Comparison of ENCODE assay signal across 8 mouse cellular contexts in genomic region chr11:53350291-53351223, GRCm38 (mm10). TPM values are rescaled to one million over a fixed set of nuclear protein-coding genes. Genes with fewer than 3 reads are reported as not detected.
A peak's percentile ranks its signal among the peaks of the same experiment; 100 is the strongest.
DNase-seq lines count a peak whose midpoint lies in the region; ATAC-seq lines count a peak whose summit lies in the region.

Aff4 (plus strand) TSS chr11:53350833.

- peak within 1 kb of the TSS; percentile 86 for H3K9ac ChIP-seq in heart, embryonic 14.5 days (ENCODE audit: low read length)
- H3K9ac ChIP-seq in liver, embryonic 13.5 days, result peak within 1 kb of the TSS; percentile 94
- H3K9ac ChIP-seq in stomach, embryonic 14.5 days (replicated peaks; ENCODE audit: low read depth, low read length), result peak within 1 kb of the TSS; percentile 96

- H3K4me1 ChIP-seq in forebrain, embryonic 10.5 days, result peaks cover 14% of the 10 kb centered on the region
- H3K4me1 ChIP-seq in heart, embryonic 14.5 days (ENCODE audit: control insufficient read depth in 2 of 2, insufficient read depth in 2 of 2, low read length in 2 of 2), result peaks cover 2 to 16% of the 10 kb centered on the region in 2 experiments
- peaks cover 41% of the 10 kb centered on the region for H3K4me1 ChIP-seq in liver, embryonic 13.5 days (replicated peaks)
- H3K4me1 ChIP-seq in stomach, embryonic 14.5 days (ENCODE audit: control insufficient read depth, insufficient read depth, low read length), result peaks cover 6% of the 10 kb centered on the region

- ATAC-seq in CD4-positive, CD25-positive, alpha-beta regulatory T cell, adult 4 months, result peak; percentile 76
- ATAC-seq in heart, embryonic 14.5 days (ENCODE audit: insufficient number of reproducible peaks, insufficient read depth, low FRiP score, low read depth), result peak; percentile 90
- ATAC-seq in liver, embryonic 13.5 days (ENCODE audit: low read depth), result peak; percentile 94
- peak; percentile 93 for ATAC-seq in stomach, embryonic 14.5 days (ENCODE audit: insufficient number of reproducible peaks, insufficient read depth, low FRiP score, low read depth)

- peak; percentile 75 for DNase-seq in c-Kit-negative CD71-positive TER-119-positive erythroid progenitor cells, embryonic 14.5 days (ENCODE audit: low read depth, low spot score)
- DNase-seq in forebrain, embryonic 10.5 days (ENCODE audit: extremely low spot score, low spot score), result peak; percentile 84
- DNase-seq in kidney, postnatal 14 days, result peak; percentile 94
- peak; percentile 85 for DNase-seq in liver, embryonic 13.5 days
- peak; percentile 82 to 88 for DNase-seq in natural killer cell, adult 2 months (ENCODE audit: low spot score in 2 of 2)

- H3K9me3 ChIP-seq in forebrain, embryonic 10.5 days, result no peaks in the 10 kb centered on the region
- no peaks in the 10 kb centered on the region for H3K9me3 ChIP-seq in heart, embryonic 14.5 days (ENCODE audit: control insufficient read depth, low read length)
- no peaks in the 10 kb centered on the region for H3K9me3 ChIP-seq in liver, embryonic 13.5 days (replicated peaks)
- H3K9me3 ChIP-seq in stomach, embryonic 14.5 days (ENCODE audit: control insufficient read depth, low read depth, low read length), result no peaks in the 10 kb centered on the region

- peaks cover 14% of the 10 kb centered on the region for H3K36me3 ChIP-seq in forebrain, embryonic 10.5 days (replicated peaks)
- H3K36me3 ChIP-seq in heart, embryonic 14.5 days (ENCODE audit: control insufficient read depth, insufficient read depth, low read length), result peaks cover 7% of the 10 kb centered on the region; the same call in 1 of the 2 replicates
- no peaks in the 10 kb centered on the region for H3K36me3 ChIP-seq in liver, embryonic 13.5 days
- no peaks in the 10 kb centered on the region; the same call in 1 of the 2 replicates for H3K36me3 ChIP-seq in stomach, embryonic 14.5 days (ENCODE audit: control insufficient read depth, insufficient read depth, low read length)

- peak within 1 kb of the TSS; percentile 93 for H3K4me3 ChIP-seq in forebrain, embryonic 10.5 days
- H3K4me3 ChIP-seq in heart, embryonic 14.5 days (ENCODE audit: control insufficient read depth in 1 of 2, insufficient read depth in 1 of 2, low read depth in 1 of 2, low read length in 2 of 2), result peak within 1 kb of the TSS; percentile 63 to 84
- peak within 1 kb of the TSS; percentile 89 for H3K4me3 ChIP-seq in liver, embryonic 13.5 days (replicated peaks)
- H3K4me3 ChIP-seq in stomach, embryonic 14.5 days (ENCODE audit: low read depth, low read length), result peak within 1 kb of the TSS; percentile 83

- no peaks in the 10 kb centered on the region for H3K27me3 ChIP-seq in forebrain, embryonic 10.5 days (ENCODE audit: poor library complexity, severe bottlenecking)
- H3K27me3 ChIP-seq in heart, embryonic 14.5 days (ENCODE audit: control insufficient read depth, insufficient read depth, low read length), result no peaks in the 10 kb centered on the region
- peaks cover 4% of the 10 kb centered on the region for H3K27me3 ChIP-seq in liver, embryonic 13.5 days
- H3K27me3 ChIP-seq in stomach, embryonic 14.5 days (ENCODE audit: control insufficient read depth, insufficient read depth, low read length), result no peaks in the 10 kb centered on the region

- under 1% methylated on average over 126 of the region's 127 CpGs for WGBS in forebrain, embryonic 10.5 days
- under 1% methylated on average over 122 of the region's 127 CpGs for WGBS in heart, embryonic 14.5 days
- under 1% methylated on average over 116 of the region's 127 CpGs for WGBS in liver, embryonic 13.5 days (ENCODE audit: insufficient replicate concordance)
- WGBS in stomach, embryonic 14.5 days, result under 1% methylated on average over 120 of the region's 127 CpGs

- peak within 1 kb of the TSS; percentile 98 for H3K27ac ChIP-seq in forebrain, embryonic 10.5 days
- H3K27ac ChIP-seq in heart, embryonic 14.5 days (replicated peaks in 1 of 2; ENCODE audit: control insufficient read depth in 1 of 2, insufficient read depth in 1 of 2, low read depth in 2 of 2, low read length in 2 of 2), result peak within 1 kb of the TSS; percentile 93 to 94
- H3K27ac ChIP-seq in liver, embryonic 13.5 days, result peak within 1 kb of the TSS; percentile 94
- peak within 1 kb of the TSS; percentile 98 for H3K27ac ChIP-seq in stomach, embryonic 14.5 days (ENCODE audit: low read length)

- peak within 1 kb of the TSS; percentile 94 for H3K4me2 ChIP-seq in heart, embryonic 14.5 days (ENCODE audit: low read length)
- peak within 1 kb of the TSS; percentile 92 for H3K4me2 ChIP-seq in liver, embryonic 13.5 days
- peak within 1 kb of the TSS; percentile 81 for H3K4me2 ChIP-seq in stomach, embryonic 14.5 days (replicated peaks; ENCODE audit: low read depth, low read length)

RNA-seq across cellular contexts. Expression of gene Aff4, which starts in this region (rescaled TPM):
- polyA plus RNA-seq in CD4-positive, CD25-positive, alpha-beta regulatory T cell, adult 4 months (2017; shearing (Covaris generic)), result 10 to 100 TPM; 17.4 to 18.3 TPM
- polyA plus RNA-seq in forebrain, embryonic 10.5 days (2016; fragmentation: Nextera tagmentation; extraction: Ambion mirVana), result 31.5 and 33.5 TPM in 2 replicates
- 56.2 and 72.9 TPM in 2 replicates for polyA plus RNA-seq in heart, embryonic 14.5 days (2014; fragmentation: Nextera tagmentation; extraction: Ambion mirVana)
- polyA plus RNA-seq in liver, embryonic 13.5 days (2015; fragmentation: Nextera tagmentation; extraction: Ambion mirVana), result 6.5 and 9.4 TPM in 2 replicates
- 88.9 and 93.6 TPM in 2 replicates for polyA plus RNA-seq in stomach, embryonic 14.5 days (2014; fragmentation: Nextera tagmentation; extraction: Ambion mirVana)

Comparison
In these comparisons a context has a peak if more than half of its experiments do, and no peak if none do; other contexts are left out.
1. Peak in every context shown above with its lines: DNase-seq, ATAC-seq, H3K4me3 ChIP-seq and H3K27ac ChIP-seq.